Mouse (Mus musculus): ENCODE results near the gene Kcnd3. TPM values are rescaled to one million over a fixed set of nuclear protein-coding genes. Genes with fewer than 3 reads are reported as not detected.

Gene Kcnd3
- polyA plus RNA-seq, 1 experiment: 15.5 TPM

DNA sequence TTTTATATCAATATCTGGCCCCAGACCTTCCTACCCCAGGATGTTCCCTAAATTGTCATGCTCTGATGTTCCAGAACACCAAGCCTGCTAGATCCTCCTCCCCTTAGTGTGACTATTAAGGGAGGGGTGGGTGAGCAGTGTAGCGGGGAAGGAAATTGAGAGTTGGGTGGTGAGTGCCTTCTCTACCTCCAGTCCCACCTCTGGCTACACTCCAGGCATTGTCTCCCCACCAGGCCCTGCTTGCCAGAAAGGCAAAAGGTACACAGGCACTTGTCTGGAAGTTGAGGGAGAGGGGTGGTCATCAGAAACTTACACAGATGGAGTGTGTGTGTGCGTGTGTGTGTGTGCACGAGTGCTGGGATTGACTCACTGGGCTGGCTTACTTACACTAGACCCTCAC, 270.4 kb downstream of the Kcnd3 start:
- no peak for DNase-seq (ENCODE audit: low read depth)

Other genes with a start within 250 kb of the Kcnd3 start
- gene Ddx20, start 235.2 kb downstream of the Kcnd3 start, polyA plus RNA-seq (2012; rRNA removed): 7.8 and 10.3 TPM in 2 replicates

Data from gonadal fat pad, adult 2 months (tissue).